Mouse (Mus musculus): ENCODE results near the gene Poc1a.

DNA sequence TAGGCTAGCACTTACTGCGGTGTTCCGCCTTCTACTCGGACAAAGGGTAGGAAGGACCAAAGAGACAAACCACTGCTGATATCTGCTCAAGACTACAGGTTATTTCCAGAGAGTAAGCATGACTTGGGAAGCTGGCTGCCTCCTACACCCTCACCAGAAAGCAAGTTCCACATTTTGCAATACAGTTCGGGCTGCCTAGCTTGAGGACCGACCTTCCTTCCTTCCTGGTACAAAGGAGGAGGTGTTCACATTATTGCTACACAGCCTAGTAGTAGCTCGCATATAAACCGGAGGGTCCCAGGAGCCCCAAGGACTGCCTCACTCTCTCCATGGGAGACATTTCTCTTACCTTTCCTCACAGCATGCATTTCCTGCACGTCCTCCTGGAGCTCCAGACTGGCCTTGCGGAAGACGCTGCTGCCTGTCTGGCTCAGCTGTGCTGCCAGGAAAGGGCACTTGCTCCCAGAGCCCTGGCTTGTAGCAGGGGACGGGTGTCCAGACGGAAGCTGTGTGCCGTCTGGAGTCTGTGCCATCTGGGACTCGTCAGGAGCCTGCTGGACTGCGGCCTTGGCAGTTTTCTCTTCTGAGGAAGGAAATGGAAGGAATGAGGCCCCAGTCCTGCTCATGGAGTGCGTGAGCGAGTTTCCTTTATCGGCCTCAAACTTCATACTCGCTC lies 37.9 kb upstream of the Poc1a start:
- TF ChIP-seq CTCF (IDR thresholded peaks at IDR 0.05; ENCODE audit: low read depth) (no peak), EP300 (IDR thresholded peaks at IDR 0.05; ENCODE audit: low read depth) (no peak)
